Mouse (Mus musculus) gastrocnemius, postnatal 14 days (tissue): ENCODE measurements around the gene 4930556J24Rik. TPM values are rescaled to one million over a fixed set of nuclear protein-coding genes. Genes with fewer than 3 reads are reported as not detected.
"Not testable (repeated sequence)": the region's sequence is repeated elsewhere in the genome, so short reads cannot be mapped to it uniquely, and the experiment has no call there.

Source experiments
- DNase-seq: peaks from one replicate; pipeline ENCODE4 v3.0.0; 2021; ENCODE audit warnings: mixed read lengths
- intact Hi-C: fragments of 180-260 bp; cut with DNase I; formaldehyde crosslinking; loops from one replicate; pipeline ENCODE4 v1.15.1; 2025; ENCODE audit warnings: low total_unique reads
- total RNA-seq, 2 experiments: library from RNA; stranded (reverse); gene quantifications; 2 replicates each; pipeline ENCODE4 v1.2.3; 2021

4930556J24Rik gene
- total RNA-seq, 2 experiments from 2014 or later: not detected

DNA sequence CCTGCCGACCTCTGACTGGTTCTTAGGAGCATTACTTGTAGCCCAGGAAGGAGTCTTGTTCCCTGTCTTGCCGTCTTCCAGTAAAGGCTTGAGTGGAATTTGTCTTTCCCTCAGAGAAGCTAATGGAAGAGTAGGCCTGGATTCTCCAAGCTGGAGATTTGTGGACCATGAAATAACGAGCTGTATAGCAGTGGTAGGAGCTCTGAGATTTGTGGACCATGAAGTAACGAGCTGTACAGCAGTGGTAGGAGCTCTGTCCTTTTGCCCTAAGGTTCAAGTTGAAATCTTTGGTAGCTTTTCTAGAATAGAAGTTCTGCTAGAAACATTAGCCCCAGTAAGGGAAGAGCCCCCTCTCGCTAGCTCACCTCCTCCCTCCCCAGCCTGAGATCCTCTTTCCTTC is 1.8 kb upstream of the 4930556J24Rik start:
- intact Hi-C loops: no loop called here

DNA sequence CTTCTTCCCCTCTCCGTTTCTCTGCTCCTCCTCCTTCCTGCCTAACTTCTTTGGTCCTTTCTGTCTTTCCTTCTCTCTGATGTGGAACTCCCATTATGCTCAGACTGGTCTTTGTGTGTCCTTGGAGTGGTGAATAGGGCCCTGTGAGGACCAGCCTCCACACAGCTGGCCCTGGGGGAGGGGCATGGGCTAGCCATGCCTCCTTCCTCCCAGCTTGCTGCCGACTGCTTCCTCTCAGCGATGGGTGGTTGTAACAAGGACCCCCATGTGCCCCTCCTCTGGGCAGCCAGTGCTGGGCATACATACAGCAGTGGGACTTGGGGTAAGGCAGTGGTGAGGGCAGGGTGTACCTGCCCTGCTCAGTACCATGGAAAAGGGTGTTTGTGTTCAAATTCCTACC is 2.3 kb downstream of the 4930556J24Rik start:
- intact Hi-C loops: no loop called here

More for the DNA sequence above, 1.8 kb upstream of the 4930556J24Rik start:
- no peak for DNase-seq

DNA sequence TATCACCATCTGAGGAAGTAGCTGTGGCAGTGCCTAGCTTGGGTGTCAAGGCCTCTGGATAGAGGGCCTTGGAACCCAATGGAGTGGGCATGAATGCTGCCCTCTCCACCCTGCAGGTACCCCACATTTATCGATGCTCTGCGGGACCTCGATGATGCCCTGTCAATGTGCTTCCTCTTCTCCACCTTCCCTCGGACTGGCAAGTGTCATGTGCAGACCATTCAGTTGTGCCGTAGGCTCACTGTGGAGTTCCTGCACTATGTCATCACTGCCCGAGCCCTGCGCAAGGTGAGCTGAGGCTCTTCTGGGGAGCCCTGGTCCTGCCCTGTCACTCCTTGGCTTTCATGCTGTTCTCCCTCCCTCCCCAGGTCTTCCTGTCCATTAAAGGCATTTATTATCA is 3.5 kb downstream of the 4930556J24Rik start:
- no peak for DNase-seq
- intact Hi-C loops: no loop called here

More for the DNA sequence above, 2.3 kb downstream of the 4930556J24Rik start:
- no peak for DNase-seq

DNA sequence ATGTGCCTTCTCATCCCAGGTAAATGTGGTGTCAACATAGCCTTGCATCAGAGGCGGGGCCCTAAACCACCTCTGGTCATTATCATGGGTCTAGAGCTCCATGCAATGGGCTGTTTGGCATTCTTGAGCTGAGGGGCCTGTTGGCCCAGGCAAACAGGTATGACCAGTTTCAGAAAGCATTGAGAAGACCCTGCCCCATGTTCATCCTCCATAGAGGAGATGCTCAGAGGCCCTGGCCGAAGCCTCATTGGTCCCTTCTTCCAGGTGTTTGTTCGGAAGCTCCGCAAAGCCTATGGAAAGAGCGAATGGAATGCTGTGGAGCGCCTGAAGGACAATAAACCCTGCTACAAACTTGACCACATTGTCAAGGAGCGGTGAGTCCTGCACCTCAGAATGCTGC is 6.2 kb downstream of the 4930556J24Rik start:
- DNase-seq: no peak
- intact Hi-C loops: no loop called here

DNA sequence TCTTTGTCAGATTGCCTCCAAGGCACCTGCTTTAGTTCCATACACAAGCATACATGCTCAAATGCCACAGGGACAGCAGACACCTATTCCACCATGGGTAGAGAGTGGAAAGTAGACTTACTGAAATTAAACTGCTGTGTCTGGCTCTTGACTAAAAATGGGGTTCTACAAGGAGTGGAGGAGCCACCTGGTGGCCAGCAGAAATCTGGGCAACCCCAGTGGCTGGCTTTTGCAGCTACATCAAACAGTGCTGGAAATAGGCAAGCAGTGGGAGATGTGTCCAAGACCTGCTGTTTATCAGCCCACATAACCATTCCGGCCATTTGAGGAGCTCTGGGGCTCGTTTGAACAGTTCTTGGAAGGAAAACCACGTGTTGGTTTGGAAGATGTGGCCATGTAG is 6.7 kb downstream of the 4930556J24Rik start:
- intact Hi-C loops: no loop called here
- DNase-seq: no peak

DNA sequence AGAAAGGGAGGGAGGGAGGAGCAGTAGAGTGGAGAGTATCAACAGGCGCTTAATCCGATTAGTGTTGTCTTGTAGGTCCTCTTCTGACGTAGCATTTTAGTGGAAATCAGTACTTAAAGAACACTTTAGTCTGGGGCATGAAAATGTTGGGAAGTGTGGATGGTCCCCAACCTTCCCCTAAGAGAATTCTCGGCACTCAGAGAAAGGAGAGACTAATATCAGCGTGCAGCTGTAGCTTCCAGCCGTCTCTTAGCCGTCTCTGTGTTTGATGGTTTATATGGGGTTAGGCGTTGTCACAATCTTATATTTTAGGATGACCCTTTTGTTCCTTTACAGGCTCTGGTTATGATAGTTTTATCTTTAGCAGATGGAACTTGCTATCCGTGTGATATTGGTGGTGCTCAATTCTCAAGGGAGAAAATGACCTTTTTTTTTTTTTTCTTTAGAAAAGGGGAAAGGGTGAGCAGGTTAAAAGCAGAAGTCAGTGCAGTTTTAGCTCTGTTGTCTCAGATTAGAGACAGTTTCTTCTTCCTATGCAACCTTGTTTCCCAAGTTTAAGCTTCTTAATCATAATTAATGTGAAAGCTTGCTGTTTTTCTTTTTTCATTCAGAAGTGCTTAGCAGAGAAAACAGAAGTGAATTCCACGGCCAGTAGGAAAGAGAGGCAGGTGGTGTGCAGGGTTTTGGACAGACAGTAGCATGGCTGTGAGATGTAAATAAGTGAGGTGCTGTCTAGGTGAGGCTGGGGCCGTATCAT is 12.0 kb downstream of the 4930556J24Rik start:
- no peak for DNase-seq
- intact Hi-C loops: no loop called here

DNA sequence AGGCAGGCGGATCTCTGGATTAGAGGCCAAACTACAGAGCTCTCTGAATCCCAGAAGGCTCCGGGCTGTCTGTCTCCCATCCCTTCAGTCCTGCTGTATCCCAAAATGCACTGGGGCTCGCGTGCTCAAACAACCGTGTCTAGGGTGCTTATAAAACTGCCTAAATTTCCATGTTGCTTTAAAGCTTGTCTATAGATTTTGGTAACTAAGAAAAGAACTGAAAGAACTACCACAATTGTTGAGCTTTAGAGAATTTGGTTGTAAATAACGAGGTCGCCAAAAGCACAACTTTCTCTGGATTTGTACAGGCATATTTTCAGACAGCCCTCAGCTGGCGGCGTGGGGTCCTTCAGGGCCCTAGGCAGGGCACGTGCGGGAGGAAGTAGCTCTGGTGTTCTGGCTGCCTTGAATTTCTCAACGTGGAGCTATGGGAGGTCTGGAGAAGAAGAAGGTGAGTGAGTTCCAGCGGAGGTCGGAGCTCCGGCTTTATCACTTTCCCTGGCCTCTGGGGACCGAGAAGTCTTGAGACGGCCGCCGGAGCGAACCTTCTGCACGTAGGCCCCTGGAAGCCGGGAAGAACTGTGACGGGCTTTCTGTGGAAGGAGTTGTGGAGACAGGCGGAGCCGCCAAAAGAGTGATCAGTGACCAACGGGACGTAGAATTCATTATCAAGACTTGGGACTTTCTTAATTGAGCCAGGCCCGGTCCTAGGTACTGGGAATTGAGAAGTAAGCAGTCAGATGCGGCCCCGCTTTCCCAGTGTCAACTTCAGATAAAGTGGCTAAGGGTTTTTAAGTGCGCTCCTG is 12.8 kb downstream of the 4930556J24Rik start, which contains the start of gene Pes1:
Gene Pes1 (plus strand): TSS at position 366 of the 806 bp plus-strand sequence.
- intact Hi-C loops: no loop called here
- peak; percentile 70 for DNase-seq

DNA sequence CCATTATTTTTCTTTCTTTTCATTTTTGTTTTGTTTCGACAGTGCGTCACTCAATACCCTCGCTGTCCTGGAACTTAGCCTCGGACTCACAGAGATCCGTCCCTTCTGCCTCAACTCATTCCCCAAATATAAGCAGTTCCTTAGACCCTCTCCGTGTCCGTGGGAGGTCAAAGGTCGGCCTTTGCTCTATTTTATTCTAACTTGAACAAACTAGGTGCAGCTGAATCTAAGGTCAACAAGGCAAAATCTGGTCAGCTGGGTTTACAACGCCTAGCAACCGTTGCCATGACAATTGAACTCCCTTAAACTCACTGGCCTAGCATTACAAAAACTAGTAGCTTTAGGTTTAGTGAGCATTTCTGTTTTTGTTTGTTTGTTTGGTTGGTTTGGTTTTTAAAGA is 13.4 kb downstream of the 4930556J24Rik start:
- intact Hi-C loops: no loop called here
- DNase-seq: no peak

DNA sequence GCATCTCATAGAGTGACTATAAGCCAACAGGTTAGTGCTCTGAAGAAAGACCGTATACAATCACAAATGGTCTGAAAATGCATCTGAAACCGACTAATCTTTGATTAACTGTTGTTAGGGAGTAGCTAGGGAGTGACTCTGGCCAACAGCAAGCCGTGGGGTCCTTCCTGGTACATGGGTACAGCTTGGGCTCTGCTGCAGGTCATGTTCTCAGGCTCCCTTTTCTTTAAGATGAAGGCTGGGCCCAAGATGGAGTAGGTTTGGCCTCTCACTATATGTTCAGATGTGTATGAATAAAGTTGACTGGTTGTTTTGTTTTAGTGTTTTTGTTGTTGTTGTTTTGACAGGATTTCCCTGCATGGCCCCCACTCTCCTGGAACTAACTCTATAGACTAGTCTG is 14.8 kb downstream of the 4930556J24Rik start:
- DNase-seq: no peak
- intact Hi-C loops: no loop called here

DNA sequence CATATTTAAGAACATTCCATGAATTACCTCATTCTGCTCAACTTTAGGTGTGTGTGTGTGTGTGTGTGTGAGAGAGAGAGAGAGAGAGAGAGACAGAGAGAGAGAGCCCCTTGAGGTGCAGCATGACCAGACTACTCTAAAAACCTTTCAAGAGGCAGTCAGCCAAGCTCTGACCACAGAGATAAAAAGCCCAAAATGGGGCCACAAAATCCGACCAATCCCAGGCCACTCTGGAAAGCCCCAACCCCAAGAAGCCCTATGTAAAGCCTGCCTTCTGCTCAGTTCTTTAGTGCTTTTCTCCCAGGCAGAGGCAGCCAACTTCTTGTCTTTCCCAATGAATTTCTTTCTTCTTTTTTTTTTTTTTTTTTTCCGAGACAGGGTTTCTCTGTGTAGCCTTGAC is 15.7 kb downstream of the 4930556J24Rik start:
- intact Hi-C loops: no loop called here
- DNase-seq: no peak

DNA sequence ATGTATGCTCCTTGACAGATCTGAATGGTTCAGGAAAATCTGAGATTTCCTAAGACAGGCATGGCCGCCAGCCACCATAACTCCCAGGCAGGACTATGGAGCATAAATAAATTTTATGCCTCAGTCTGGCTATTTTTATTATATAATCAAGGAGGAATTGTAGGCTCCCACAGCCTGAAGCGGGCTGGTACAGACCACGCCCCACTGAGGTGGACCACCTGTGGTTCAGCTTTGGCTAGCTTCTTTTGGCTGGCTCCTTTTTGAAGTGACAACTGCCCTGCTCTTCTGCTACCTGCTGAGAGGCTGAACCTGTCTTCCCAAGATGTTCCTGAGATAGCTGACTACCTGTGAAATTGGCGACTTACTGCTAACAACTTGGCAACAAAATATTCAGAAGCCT is 21.2 kb downstream of the 4930556J24Rik start:
- intact Hi-C loops, DNase-seq: not testable (repeated sequence)

DNA sequence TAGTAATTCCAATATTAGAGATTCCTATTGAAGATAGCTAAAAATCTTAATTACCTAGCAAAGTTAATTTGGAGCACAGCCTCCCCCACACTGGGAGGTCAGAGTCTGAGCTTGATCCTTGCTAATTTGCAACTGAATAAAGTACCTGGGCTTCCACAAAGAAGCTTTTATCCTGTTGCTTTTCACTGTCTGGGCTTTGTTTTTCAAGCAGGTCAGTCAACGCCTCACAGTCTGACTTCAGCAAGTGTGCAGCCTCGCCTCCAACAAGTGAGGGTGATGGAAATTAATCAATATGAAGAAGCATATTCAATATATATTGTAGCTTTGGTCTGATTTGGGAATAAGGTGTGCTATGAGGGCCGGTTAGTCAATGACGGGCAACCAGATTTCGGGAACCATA is 21.7 kb downstream of the 4930556J24Rik start:
- intact Hi-C loops: not testable (repeated sequence)

DNA sequence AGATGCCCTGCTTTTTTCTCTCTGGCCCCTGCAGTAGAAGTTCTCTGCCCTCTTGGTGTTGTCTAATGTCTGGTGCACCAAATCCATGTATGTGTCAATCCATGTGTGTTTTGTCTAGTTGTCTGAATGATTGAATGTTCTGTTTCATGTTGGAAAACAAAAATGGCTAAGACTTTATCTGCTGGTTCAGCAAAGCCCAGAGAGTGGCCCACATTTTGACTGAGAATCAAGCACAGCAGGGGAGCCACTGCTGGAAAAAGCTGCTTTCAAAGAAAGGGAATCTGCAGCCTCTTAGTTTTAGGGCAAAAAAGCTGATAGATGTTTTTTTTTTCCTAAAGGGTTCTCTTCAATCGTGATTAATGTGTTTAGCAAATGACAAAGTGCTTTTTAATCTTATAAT is 30.2 kb downstream of the 4930556J24Rik start:
- intact Hi-C loops: no loop called here
- DNase-seq: no peak

More for the DNA sequence above, 21.7 kb downstream of the 4930556J24Rik start:
- not testable (repeated sequence) for DNase-seq

DNA sequence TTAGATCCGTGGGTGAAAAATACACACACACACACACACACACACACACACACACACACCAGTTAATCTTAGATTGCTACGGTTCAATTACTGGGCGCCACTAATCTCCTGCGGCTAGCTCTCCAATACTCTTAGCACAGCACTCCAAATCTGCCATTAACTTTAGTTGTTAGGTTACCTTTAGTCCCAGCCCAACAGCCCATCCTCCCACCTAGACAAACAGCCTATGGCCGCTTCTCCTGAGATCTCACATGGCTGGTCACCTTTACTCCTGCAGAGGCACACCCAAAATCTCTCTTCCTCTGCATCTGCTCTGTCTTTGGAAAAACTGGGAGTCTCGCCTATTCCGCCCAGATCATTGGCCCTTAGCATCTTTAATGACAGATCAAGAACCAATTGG is 35.2 kb downstream of the 4930556J24Rik start:
- intact Hi-C loops: no loop called here
- DNase-seq: no peak

DNA sequence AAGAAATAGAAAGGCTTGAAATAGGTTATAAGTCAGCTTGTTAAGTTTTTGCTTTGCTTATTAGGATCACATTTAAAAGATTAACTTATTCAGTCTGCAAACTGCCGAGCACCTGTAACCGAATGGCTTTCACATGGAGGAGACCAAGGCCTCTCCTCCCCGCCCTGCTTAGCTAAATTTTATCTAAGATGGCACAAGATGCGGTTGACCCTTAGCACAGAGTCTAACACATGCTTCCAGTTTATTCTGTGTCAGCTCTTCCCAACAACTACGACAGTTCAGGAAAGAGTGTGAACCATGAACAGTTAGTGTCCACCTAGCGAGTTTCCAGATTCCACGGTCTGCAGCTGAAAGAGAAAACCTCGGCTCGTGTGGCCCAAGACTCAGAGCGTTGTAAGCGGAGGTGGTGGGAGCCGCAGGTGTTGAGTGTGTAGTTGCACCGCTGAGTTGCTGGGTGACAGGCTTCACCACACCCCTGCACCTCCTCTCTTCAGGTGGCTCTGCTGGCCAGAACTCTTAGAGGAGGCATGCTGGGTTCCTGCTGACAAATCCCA is 39.2 kb downstream of the 4930556J24Rik start:
- DNase-seq: no peak
- intact Hi-C loops: no loop called here

DNA sequence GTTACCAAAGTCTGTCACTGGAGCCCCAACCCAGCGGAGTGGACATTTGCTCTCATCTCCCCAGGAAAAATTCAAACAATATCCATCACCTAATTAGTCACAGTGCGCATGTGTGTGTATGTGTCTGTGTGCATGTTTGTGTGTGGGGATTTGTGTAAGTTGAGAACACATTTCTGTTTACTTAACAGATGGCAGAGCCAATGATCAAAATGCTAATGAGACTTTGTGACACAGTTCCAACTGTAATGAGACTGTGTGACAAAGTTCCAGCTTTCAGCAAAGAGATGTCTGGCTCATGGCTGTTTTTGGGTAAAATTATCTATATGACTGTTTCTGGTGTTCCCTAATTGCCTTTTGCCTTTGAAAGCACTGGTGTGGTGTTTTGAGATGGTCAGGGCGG is 40.3 kb downstream of the 4930556J24Rik start:
- intact Hi-C loops: no loop called here
- no peak for DNase-seq

DNA sequence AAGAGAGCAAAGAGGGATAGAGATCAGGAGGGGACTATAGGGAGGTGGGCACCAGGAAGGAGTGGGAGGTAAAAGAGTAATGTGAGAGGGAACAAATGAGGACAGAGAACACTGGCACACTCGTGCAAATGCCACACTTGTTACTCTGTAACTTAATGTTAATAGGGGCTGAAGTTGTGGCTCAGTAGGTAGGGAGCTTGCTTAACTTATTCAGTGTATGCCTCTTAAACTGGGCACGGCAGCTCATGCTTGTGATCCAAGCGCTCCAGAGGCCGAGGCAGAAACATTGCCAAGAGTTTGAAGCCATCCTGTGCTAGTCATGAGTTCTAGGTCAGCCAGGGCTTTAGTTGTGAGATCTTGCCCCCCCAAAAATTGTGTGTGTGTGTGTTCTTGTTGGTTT is 41.4 kb downstream of the 4930556J24Rik start:
- intact Hi-C loops: no loop called here
- DNase-seq: no peak

DNA sequence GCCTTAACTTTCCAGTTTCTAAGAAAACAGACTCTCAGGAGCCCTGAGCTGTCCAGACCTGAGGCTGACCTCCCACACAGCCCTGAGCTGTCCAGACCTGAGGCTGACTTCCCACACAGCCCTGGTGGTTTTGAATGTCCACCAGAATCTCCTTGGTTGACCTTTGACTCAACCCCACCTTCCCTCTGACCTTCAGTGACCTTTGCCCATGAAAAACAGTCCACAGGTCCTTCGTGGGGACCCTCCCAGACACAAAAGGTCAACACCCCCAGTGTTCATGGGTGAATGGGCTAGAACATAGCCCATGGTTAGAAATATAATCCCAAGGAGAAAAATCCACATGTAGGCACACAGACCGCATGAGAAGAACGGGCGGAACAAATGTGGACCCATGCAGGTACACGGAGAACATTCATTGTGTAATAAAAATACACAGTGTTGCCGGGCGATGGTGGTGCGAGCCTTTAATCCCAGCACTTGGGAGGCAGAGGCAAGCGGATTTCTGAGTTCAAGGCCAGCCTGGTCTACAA is 42.8 kb downstream of the 4930556J24Rik start:
- intact Hi-C loops: no loop called here
- no peak for DNase-seq

DNA sequence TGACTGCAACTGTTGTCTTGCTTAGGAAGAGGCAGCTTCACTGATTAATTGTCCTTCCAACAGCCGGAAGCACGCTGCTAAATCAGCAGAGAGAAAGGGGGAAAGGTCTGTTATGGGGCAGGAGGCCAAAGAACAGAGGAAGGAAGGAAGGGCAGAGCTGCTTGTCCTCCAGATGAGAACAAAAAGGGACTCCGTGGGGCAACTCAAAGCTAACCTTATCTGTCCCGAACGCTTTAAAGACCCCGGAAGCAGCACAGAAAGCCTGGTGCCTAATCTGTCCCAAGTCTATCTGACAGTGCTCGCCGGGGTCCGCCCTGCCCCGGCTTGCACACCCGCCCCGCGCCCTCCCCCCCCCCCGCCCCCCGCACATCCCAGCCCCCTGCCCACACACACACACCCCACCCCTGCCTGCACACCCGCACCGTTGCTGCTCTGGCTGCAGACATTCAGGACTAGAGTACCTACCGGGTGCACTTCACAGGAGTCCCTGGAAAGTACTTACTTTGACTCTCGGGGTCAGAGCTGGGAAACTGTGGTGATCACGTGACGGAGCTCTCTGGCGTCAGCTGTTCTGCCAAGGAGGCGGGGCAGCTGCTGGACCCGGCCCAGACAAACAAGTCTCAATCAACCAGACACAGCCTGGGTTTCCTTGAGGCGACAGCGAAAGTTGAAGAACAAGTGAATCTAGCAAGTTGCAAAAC is 44.9 kb downstream of the 4930556J24Rik start, which contains the start of gene Tcn2:
Gene Tcn2 (minus strand): TSS at position 649 of the 701 bp plus-strand sequence.
- DNase-seq: peak; percentile 88
- intact Hi-C loops: no loop called here

DNA sequence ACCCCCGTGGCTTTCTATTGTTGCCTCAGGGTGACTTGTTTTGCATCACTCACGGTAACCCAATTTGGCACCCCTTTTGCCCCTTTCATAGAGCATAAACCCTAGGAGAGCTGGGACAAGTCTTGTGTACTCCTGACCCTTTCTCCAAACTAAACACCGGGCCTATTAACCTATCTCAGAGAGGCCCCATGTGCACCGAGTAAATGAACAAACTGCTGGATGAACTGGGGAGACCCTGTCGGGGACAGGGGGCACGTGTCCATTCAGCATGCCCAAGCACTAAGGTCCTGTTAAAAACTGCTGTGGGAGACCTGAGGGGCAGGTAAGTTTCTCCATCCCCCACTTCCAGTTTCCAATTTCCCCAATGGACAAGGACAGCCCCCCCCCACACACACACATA is 45.6 kb downstream of the 4930556J24Rik start:
- DNase-seq: no peak

More for the DNA sequence above, 45.6 kb downstream of the 4930556J24Rik start:
- intact Hi-C loops: no loop called here
